Mouse (Mus musculus): ENCODE data around the gene Gm45233.

Gm45233 gene

DNA sequence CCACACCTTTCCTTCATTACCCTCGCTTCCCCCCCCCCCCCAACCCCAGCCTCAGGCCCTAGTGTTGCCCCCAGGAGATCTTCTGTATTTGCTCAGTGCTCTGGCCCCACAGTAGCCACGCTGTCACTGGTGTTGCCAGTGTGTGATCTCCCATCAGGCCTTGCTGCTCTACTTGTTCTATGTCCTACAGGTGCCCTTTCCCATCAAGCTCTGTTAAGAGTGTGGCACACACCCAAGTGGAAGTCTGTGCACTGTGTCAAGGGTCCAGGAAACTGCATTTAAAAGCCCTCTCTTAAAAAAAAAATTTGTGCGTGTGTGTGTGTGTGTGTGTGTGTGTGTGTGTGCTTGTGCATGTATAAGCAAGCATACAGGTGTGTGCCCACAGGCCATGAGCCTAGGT lies 4.3 kb downstream of the Gm45233 start:
- no peak for DNase-seq (ENCODE audit: low read depth, low spot score)

DNA sequence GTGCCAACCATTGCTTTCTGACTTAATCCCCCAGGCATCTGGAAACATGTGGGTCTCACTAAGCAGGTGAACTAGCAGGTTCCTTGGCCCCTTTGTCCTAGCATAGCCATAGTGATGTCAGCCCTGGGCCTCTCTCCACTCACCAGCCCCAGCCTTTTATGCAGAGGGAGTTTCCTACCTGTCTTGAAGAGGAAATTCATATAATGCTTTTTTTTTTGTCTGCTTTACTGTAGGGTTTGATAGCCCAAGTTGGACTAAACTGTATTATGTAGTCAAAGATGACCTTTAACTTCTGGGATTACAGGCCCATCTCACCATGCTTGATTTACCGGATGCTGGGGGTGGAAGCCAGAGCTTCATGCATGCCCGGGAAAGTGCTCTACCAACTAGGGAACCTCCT lies 5.9 kb downstream of the Gm45233 start:
- no peak for DNase-seq (ENCODE audit: low read depth, low spot score)

DNA sequence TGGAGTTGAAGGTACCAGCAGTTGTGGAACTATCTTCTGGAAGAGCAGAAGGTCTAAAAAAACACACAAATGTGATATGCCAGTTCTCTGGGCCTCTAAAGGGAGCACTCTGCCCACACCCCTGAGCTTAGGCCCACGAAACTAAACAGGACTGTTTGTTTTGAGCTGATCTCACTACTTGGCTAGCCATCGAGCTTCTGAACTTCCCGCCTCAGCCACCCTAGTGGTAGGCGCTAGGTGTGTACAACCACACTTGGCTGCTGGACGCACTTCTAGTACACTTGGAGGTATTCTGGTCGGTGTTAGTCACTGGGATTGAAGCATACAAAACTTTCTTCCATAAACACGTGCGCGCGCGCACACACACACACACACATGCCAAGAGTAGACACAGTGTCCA lies 7.8 kb downstream of the Gm45233 start:
- no peak for DNase-seq (ENCODE audit: low read depth, low spot score)

DNA sequence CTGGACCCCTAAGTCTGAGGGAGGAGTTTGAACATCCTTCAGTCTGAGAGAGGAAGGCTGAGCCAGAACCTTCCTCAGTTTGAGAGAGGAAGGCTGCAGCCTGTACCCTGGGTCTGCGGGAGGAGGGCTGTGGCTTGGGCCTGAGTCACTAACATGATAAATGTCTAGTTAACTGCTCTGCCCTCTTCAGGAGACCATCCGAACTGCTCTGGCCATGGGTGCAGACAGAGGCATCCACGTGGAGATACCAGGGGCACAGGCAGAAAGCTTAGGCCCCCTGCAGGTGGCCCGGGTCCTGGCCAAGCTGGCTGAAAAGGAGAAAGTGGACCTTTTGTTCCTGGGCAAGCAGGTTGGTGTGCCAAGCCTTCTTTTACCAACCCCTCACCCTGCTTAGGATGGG lies 8.7 kb downstream of the Gm45233 start:
- DNase-seq (ENCODE audit: low read depth, low spot score), result peak; percentile 30

DNA sequence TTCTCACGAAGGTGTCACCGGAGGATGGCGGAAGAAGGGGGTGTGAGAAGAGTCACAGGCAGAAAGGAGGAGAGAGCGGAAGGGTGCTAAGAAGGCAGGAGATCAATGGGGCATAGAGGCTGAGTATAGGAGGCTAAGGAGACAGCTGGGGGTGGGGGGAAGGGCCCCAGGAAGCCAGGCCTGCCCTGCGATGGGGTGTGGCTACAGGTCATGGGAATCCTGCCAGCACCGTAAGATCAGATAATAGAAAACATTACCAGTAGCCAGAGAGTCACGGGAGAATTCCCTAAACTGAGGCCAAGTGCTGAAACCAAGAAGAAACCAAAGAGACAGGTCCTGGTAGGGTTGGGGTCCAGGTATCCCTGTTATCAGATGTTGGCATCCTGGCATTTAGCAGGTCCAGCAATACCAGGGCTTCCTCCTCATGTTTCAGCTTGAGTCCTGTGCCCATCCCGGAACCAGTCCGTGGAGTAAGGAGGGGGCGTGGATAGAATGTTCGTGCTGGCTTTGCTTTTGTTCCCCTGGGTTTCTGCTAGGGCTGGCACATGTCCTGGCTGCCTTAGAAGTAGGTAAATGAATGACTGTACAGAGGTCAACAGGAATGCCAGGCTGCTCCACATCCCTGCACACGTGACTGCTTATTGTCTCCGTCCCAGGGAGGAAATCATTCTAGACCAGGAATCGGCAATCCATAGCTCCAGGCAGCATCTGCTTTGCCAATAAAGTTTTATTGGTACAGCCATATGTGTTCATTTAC lies 9.8 kb downstream of the Gm45233 start:
- no peak for DNase-seq (ENCODE audit: low read depth, low spot score)

DNA sequence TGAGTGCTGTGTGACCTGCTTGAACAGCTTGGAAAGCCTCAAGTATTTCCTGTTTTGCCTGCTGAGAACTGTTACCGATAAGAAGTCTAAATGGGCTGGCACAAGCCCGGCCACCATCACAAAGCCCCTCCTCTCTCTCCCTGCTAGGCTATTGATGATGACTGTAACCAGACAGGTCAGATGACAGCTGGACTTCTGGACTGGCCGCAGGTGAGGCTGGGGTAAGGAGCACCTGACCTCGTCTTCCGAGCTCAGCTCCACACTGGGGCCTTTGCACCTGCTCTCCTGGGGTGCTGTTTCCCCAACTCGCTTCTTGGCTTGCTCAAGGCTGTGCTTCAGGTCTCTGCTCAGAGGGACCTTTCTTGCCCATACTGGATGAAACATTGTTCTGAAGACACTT lies 10.4 kb downstream of the Gm45233 start:
- DNase-seq (ENCODE audit: low read depth, low spot score), result no peak

DNA sequence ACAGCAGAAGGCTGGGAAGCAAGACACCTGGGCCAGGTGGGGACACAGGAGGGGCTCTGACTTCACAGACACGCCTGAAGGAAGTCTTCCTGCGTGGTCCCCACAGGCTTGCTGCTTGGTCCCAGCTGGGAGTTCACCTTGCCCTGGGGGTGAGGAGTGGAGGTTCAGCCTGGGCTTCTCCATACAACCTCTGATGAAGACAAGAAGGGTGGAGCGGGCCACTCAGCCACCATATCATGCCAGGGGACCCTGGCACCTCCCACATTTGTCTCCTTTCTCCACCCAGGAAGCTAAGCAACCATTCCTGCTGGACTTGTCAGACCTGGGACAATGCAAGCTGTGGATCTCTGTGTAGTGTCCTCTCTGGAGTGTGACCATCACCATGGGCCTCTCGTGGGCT lies 18.9 kb downstream of the Gm45233 start, which contains the start of gene Vsig10l:
TSS of gene Vsig10l (plus strand) at position 301 of the 400 bp plus-strand sequence.
- no peak for DNase-seq (ENCODE audit: low read depth, low spot score)

DNA sequence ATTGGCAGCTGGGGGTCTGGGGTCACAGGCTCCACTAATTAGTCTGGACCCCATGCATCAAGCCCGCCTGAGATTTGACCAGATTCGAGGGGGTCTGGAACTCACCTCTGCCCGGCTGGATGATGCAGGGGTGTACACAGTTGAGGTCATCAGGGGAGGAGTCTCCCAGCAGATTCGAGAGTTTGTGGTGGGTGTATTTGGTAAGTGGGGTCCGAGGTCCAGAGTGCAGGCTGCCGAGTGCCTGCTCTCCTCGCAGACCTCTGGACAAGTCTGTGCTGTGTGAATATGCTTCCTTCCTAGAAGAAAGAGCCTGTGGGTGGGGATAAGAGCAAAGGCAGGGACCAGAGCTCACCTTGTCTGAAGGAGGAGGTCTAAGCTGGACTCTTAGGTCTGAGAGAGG lies 20.0 kb downstream of the Gm45233 start:
- DNase-seq (ENCODE audit: low read depth, low spot score), result no peak

DNA sequence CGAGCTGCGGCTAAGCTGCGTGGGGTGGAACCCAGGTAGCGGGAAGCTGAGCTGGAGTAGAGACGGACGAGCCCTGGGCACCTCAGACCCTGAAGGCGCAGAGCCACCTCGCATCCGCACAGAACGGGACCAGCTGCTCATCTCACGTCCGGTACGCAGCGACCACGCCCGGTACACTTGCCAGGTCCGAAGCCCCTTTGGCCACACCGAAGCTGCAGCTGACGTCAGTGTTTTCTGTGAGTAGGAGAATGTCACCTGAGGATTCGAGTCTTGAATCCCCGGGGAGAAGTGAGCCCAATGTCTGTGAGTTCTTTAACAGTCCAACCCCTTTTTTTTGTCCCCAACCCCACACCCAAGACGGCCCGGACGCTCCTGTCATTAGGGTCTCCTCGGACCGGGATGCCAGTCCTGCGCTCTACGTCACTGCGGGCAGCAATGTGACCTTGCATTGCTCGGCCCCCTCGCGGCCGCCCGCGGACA lies 21.0 kb downstream of the Gm45233 start:
- no peak for DNase-seq (ENCODE audit: low read depth, low spot score)

DNA sequence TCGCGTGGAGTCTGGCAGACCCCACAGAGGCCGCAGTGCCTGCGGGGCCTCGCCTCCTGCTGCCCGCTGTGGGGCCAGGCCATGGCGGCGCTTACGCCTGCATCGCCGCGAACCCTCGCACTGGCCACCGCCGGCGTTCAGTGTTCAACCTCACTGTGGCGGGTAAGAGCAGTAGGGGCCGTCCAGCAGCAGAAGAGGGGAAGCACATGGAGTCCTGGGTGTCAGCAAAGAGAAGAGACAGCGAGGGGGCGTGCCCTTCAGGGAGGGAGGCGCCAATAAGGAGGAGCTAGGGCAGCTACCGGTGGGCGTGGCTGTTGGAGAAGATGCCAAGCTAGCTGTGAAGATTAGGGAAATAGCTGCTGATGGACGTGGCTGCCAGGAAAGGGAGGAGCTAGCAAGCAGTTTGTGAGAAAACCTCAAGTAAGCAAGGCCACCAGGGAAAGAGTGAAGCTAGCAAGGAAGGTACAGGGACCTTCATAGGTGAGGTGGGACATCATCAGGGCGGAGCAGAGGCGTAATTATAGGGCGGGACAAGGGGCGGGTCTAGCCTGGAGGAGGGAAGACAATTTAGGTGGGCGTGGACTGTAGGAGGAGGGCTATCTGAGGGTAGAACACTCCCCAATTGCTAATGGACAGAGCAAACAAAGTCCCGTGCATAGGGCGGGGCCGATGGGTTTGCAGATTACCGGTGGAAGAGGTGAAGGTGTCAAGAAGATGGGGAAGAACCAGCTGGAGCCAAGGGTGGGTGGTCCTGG lies 21.6 kb downstream of the Gm45233 start:
- DNase-seq (ENCODE audit: low read depth, low spot score), result peak; percentile 98

DNA sequence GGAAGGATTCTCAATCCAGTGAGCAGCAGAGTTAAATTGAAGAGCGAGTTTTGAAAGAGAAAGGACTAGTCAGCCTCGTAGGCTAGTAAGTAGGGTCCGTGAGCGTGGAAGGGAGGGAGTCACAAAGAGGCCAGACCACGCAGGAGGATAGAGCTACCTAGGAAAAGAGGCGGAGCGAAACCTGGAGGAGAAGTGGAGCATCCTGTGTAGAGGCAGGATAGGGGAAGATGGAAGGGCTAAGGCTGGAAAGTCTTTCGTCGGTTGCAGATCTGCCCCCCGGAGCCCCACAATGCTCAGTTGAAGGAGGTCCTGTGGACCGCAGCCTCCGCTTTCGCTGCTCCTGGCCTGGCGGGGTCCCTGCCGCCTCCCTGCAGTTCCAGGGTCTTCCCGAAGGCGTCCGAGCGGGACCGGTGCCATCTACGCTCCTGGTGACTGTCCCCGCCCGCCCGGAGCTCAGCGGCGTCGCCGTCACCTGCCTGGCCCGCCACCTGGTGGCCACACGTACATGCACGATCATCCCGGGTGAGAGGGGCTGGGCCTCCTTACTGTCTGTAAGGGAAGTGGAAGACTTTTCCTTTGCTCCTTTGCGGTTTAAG lies 22.3 kb downstream of the Gm45233 start:
- DNase-seq (ENCODE audit: low read depth, low spot score), result peak; percentile 86

DNA sequence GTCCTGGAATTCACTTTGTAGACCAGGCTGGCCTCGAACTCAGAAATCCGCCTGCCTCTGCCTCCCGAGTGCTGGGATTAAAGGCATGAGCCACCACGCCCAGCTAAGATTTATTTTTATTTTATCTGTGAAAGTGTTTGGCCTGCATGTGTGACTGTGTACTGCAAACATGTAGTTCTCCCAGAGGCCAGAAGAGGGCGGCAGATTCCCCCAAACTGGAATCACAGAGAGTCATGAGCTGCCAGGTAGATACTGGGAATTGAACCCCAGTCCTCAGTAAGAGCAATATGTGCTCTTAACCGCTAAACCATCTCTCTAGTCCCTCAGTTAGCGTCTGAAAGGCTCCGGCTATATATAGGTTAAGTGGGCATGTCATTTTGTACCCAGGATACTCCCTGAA lies 26.4 kb downstream of the Gm45233 start:
- DNase-seq (ENCODE audit: low read depth, low spot score), result peak; percentile 65

DNA sequence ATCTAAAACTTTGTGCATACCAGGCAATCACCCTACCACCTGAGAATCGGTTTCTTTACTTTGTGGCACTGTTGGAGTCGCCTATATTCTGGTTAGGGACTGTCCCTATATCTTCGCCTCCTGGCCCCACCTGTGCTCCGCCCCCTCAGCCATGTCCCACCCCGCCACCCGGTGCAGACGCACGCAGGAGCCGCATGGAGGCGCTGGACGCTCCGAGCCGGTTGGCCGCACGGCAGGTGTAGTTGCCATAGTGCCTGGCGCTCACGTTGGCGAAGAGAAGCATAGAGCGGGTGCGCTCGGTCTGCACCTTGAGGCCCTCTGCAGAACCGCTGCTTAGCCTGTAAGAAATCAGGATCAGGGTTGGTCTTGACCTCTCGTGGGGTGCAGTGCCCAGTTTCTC lies 31.8 kb downstream of the Gm45233 start:
- peak; percentile 88 for DNase-seq (ENCODE audit: low read depth, low spot score)

DNA sequence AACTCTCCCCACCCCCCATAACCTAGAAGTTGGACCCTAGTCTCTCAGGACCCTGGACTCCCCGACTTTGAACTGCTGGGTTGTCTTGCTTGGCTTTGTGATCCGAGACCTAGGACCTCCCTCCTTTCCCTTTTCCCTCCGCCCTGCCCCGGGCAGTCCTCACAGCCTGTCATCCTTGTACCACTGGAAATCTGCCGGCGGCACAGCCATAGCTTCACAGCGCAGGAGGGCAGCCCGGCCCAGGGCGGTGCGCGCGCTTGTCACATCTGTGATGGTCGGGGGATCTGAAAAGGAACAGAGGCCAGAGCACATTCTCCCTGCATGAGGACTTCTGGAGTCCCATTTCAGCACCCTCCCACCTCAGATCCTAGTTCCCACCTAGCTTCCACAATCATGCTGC lies 32.4 kb downstream of the Gm45233 start:
- DNase-seq (ENCODE audit: low read depth, low spot score), result no peak

DNA sequence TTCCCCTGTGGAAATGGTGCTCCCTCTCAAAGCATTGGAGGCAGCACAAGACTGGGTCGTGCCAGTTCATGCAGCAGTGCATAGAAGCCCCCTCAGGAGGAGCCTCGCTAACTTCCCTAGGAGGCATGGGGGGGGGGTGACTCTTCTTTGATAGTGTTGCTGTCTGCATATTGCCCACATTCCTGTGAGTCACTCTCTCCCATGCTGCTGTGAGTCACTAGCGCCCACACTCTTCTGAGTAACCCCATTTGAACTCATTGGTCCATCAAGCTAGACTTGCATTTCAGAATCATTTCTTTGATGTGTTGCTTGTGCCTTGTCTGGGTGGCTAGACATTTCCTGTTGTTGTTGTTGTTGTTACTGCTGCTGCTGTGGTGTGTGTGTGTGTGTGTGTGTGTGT lies 37.3 kb downstream of the Gm45233 start:
- no peak for DNase-seq (ENCODE audit: low read depth, low spot score)

DNA sequence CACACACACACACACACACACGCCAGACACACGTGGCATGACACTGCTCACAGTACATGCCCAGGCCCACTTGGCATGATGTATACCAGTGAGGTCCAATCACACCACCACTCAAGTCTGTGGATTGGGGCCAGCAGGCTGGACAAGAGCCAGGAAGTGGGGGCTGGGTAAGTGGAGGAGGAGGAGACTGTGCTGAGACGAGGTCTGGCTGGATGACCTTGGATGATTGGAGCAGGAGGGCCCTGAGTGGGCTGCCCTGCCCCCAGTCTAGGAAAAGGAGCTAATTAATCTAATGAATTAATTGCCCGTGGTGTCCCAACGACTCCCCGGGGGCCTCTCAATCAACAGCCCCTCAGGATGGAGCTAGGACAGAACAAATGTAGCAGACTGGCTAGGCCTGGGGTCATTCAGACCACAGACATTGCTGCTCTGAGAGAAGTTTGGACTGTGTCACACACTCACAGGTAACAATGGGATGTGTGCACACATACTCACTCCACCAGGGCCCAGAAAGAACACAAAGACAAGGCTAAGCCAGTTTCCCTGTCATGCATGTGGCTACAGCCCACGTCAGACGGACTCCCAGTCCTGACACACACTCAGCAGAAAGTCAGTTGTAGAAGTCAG lies 38.3 kb downstream of the Gm45233 start:
- DNase-seq (ENCODE audit: low read depth, low spot score), result no peak

DNA sequence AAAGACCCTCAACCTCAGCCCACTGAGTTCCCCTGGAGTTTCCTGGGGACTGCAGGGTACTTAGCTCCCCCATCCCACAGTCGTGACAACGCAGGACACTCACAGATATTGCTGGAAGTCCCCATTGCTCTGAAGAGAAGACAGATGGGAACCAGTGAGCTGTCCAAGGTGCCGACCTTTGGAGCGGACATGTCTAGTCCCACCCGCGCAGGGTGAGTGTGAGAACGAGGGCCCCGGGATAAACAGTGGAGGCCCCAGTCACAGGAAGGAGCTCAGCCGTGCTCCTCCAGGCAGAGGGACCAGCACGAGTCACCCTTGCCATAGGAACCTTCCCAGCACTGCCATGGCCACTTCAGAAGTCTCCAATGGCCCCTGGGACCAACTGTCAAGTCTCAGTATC lies 39.3 kb downstream of the Gm45233 start:
- no peak for DNase-seq (ENCODE audit: low read depth, low spot score)

DNA sequence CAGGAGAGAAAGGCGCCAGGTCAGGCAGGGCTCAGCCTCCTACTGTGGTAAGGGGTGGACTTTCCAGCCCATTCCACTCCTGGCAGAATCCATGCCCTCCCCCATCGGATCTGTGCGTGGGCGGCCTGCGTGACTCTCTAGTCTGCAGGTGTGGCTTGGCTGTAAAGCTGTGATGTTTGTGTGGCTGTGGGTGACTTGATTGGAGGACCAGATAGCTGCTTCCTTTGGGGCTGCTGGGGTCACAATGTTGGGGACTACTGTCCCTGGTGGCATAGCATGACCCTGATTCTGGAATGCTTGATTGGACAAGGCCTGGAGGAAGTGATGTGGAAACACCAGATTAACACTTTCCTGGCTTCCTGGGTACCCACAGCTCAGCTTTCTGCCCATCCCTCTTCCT lies 44.7 kb downstream of the Gm45233 start:
- no peak for DNase-seq (ENCODE audit: low read depth, low spot score)

DNA sequence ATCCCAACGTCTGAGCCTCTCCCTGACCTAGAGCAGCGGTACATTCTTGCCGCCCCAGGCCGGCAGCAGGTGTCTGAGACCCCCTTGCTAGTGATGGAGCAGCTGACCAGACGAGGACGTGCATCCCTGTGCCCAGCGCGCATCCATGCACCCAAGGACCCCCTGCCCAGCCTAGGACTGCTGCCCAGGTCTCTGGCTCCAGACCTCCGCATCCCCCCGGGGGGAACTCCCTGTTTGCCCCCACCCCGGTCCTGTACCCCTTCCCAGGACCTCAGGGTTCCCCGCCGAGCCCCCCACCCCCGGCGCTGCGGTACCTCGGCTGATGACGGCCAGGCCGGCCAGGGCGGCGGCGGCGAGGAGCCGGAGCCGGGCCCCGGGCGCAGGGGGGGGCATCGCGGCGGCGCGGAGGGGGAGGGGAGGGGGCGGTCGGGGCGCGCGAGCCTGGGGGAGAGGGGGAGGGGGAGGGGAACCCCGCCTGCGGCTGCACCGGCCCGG lies 45.8 kb downstream of the Gm45233 start, which contains the start of gene Iglon5:
TSS of gene Iglon5 (minus strand) at position 445 of the 495 bp plus-strand sequence.
- no peak for DNase-seq (ENCODE audit: low read depth, low spot score)

DNA sequence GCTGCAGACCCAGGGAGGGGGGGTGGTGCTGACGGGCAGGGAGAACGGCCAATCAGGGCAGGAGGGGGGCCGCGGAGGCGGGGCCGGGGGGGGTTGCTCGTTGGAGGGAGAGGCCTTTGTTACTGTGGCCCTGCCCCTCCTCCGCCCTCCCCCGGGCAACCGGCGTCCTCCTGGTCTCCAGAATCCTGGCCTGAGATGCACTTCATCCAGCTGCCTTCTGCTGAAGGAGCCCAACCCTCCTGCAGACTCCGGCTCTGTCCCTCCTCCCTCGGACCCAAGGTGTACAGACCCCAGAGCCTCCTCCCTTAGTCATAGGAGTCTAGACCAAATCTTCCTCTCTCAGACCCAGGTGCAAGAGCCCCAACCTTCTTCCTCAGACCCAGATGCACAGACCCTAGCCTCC lies 46.3 kb downstream of the Gm45233 start:
- DNase-seq (ENCODE audit: low read depth, low spot score), result no peak

DNA sequence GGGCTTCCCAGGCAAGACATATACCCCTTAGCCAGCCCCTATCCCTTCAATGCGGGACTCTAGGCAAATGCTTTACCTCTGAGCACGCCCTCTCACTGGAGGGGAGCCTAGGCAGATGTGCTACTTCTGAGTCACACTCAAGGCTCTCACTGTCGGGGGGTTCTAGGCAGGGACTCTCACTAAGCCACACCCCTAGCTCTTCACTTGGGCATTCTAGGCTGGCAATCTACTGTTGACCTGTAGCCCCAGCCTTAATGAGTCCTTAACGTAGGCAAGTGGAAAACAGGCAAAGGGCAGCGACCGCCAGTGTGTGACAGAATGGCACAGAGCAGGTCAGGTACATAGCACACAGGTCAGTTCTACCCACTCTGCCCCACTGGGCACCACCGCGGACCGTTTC lies 46.9 kb downstream of the Gm45233 start:
- no peak for DNase-seq (ENCODE audit: low read depth, low spot score)
